Mouse (Mus musculus): Measurements from ENCODE around the gene Mblac2. TPM values are rescaled to one million over a fixed set of nuclear protein-coding genes. Genes with fewer than 3 reads are reported as not detected.

Mblac2 gene
- polyA plus RNA-seq, 1 experiment from 2014 or later, result 5.2 TPM

- Histone ChIP-seq H3K36me3 (ENCODE audit: control insufficient read depth, insufficient read depth, low read length) (no peaks in the 10 kb centered on the region), H3K9ac (ENCODE audit: low read depth, low read length) (no peak overlapping the region), H3K4me1 (replicated peaks; ENCODE audit: control insufficient read depth, insufficient read depth, low read length) (peaks cover 13% of the 10 kb centered on the region), H3K27me3 (replicated peaks; ENCODE audit: control insufficient read depth, insufficient read depth, low read length) (no peaks in the 10 kb centered on the region), H3K9me3 (ENCODE audit: control insufficient read depth, low read length) (no peaks in the 10 kb centered on the region), H3K4me3 (ENCODE audit: low read depth, low read length) (no peak overlapping the region), H3K27ac (ENCODE audit: low read depth, low read length) (no peak overlapping the region), H3K4me2 (no peak overlapping the region)
- no peak for ATAC-seq (replicated peaks; ENCODE audit: low FRiP score)
- DNase-seq (ENCODE audit: low spot score), result no peak
- 47% methylated on average over 2 of the region's 2 CpGs for WGBS
Observed at GRCm38 (mm10) chr13:81744092-81744396, 32.9 kb downstream of the Mblac2 start.

GRCm38 (mm10) chr13:81754878-81755277 is 43.7 kb downstream of the Mblac2 start:
- H3K4me2 ChIP-seq, result no peak overlapping the region
- no peaks in the 10 kb centered on the region for H3K4me1 ChIP-seq (replicated peaks; ENCODE audit: control insufficient read depth, insufficient read depth, low read length)
- H3K9me3 ChIP-seq (ENCODE audit: control insufficient read depth, low read length), result 0 out of 2 replicates have a peak, but pooled peaks cover 2% of the 10 kb centered on the region
- H3K36me3 ChIP-seq (ENCODE audit: control insufficient read depth, insufficient read depth, low read length), result no peaks in the 10 kb centered on the region
- ATAC-seq (replicated peaks; ENCODE audit: low FRiP score), result no peak
- DNase-seq (ENCODE audit: low spot score), result no peak
- H3K4me3 ChIP-seq (ENCODE audit: low read depth, low read length), result no peak overlapping the region
- no peaks in the 10 kb centered on the region for H3K27me3 ChIP-seq (replicated peaks; ENCODE audit: control insufficient read depth, insufficient read depth, low read length)
- no peak overlapping the region for H3K9ac ChIP-seq (ENCODE audit: low read depth, low read length)
- H3K27ac ChIP-seq (ENCODE audit: low read depth, low read length), result no peak overlapping the region

- Histone ChIP-seq H3K4me3 (ENCODE audit: low read depth, low read length) (no peak overlapping the region), H3K4me2 (no peak overlapping the region), H3K4me1 (replicated peaks; ENCODE audit: control insufficient read depth, insufficient read depth, low read length) (no peaks in the 10 kb centered on the region), H3K27me3 (replicated peaks; ENCODE audit: control insufficient read depth, insufficient read depth, low read length) (no peaks in the 10 kb centered on the region), H3K27ac (ENCODE audit: low read depth, low read length) (no peak overlapping the region), H3K9ac (ENCODE audit: low read depth, low read length) (no peak overlapping the region), H3K36me3 (ENCODE audit: control insufficient read depth, insufficient read depth, low read length) (no peaks in the 10 kb centered on the region), H3K9me3 (ENCODE audit: control insufficient read depth, low read length) (0 out of 2 replicates have a peak, but pooled peaks cover 2% of the 10 kb centered on the region)
- DNase-seq (ENCODE audit: low spot score), result no peak
- no peak for ATAC-seq (replicated peaks; ENCODE audit: low FRiP score)
- WGBS, result 92% methylated on average over 1 of the region's 1 CpGs
Observed at GRCm38 (mm10) chr13:81755324-81755723, 44.2 kb downstream of the Mblac2 start.

GRCm38 (mm10) chr13:81757058-81757660 is 46.0 kb downstream of the Mblac2 start:
- no peak for ATAC-seq (replicated peaks; ENCODE audit: low FRiP score)
- no peak overlapping the region for H3K9ac ChIP-seq (ENCODE audit: low read depth, low read length)
- no peak overlapping the region for H3K4me3 ChIP-seq (ENCODE audit: low read depth, low read length)
- no peak overlapping the region for H3K27ac ChIP-seq (ENCODE audit: low read depth, low read length)
- DNase-seq (ENCODE audit: low spot score), result no peak
- H3K9me3 ChIP-seq (ENCODE audit: control insufficient read depth, low read length), result 0 out of 2 replicates have a peak, but pooled peaks cover 2% of the 10 kb centered on the region
- H3K27me3 ChIP-seq (replicated peaks; ENCODE audit: control insufficient read depth, insufficient read depth, low read length), result no peaks in the 10 kb centered on the region
- H3K36me3 ChIP-seq (ENCODE audit: control insufficient read depth, insufficient read depth, low read length), result no peaks in the 10 kb centered on the region
- H3K4me1 ChIP-seq (replicated peaks; ENCODE audit: control insufficient read depth, insufficient read depth, low read length), result no peaks in the 10 kb centered on the region
- WGBS, result 71% methylated on average over 5 of the region's 5 CpGs
- H3K4me2 ChIP-seq, result no peak overlapping the region

- Histone ChIP-seq H3K36me3 (ENCODE audit: control insufficient read depth, insufficient read depth, low read length) (no peaks in the 10 kb centered on the region), H3K27ac (ENCODE audit: low read depth, low read length) (no peak overlapping the region), H3K4me1 (replicated peaks; ENCODE audit: control insufficient read depth, insufficient read depth, low read length) (no peaks in the 10 kb centered on the region), H3K4me3 (ENCODE audit: low read depth, low read length) (no peak overlapping the region), H3K4me2 (no peak overlapping the region), H3K27me3 (replicated peaks; ENCODE audit: control insufficient read depth, insufficient read depth, low read length) (no peaks in the 10 kb centered on the region), H3K9me3 (ENCODE audit: control insufficient read depth, low read length) (0 out of 2 replicates have a peak, but pooled peaks cover under 1% of the 10 kb centered on the region), H3K9ac (ENCODE audit: low read depth, low read length) (no peak overlapping the region)
- 28% methylated on average over 3 of the region's 3 CpGs for WGBS
- DNase-seq (ENCODE audit: low spot score) (no peak), ATAC-seq (replicated peaks; ENCODE audit: low FRiP score) (peak; percentile 67)
Observed at GRCm38 (mm10) chr13:81760379-81760778, 49.2 kb downstream of the Mblac2 start.

GRCm38 (mm10) chr13:81761566-81762186 is 50.5 kb downstream of the Mblac2 start:
- H3K9me3 ChIP-seq (ENCODE audit: control insufficient read depth, low read length), result no peaks in the 10 kb centered on the region
- no peaks in the 10 kb centered on the region for H3K4me1 ChIP-seq (replicated peaks; ENCODE audit: control insufficient read depth, insufficient read depth, low read length)
- H3K27ac ChIP-seq (ENCODE audit: low read depth, low read length), result no peak overlapping the region
- no peaks in the 10 kb centered on the region for H3K36me3 ChIP-seq (ENCODE audit: control insufficient read depth, insufficient read depth, low read length)
- DNase-seq (ENCODE audit: low spot score), result no peak
- H3K9ac ChIP-seq (ENCODE audit: low read depth, low read length), result no peak overlapping the region
- WGBS, result 34% methylated on average over 14 of the region's 14 CpGs
- no peaks in the 10 kb centered on the region for H3K27me3 ChIP-seq (replicated peaks; ENCODE audit: control insufficient read depth, insufficient read depth, low read length)
- H3K4me2 ChIP-seq, result peak overlapping the region; percentile 36; the same call in 1 of the 2 replicates
- no peak overlapping the region for H3K4me3 ChIP-seq (ENCODE audit: low read depth, low read length)
- ATAC-seq (replicated peaks; ENCODE audit: low FRiP score), result no peak

- Histone ChIP-seq H3K36me3 (ENCODE audit: control insufficient read depth, insufficient read depth, low read length) (no peaks in the 10 kb centered on the region), H3K4me2 (no peak overlapping the region), H3K9ac (ENCODE audit: low read depth, low read length) (no peak overlapping the region), H3K4me1 (replicated peaks; ENCODE audit: control insufficient read depth, insufficient read depth, low read length) (no peaks in the 10 kb centered on the region), H3K27me3 (replicated peaks; ENCODE audit: control insufficient read depth, insufficient read depth, low read length) (no peaks in the 10 kb centered on the region), H3K27ac (ENCODE audit: low read depth, low read length) (no peak overlapping the region), H3K9me3 (ENCODE audit: control insufficient read depth, low read length) (no peaks in the 10 kb centered on the region), H3K4me3 (ENCODE audit: low read depth, low read length) (no peak overlapping the region)
- 76% methylated on average over 5 of the region's 5 CpGs for WGBS
- ATAC-seq (replicated peaks; ENCODE audit: low FRiP score) (no peak), DNase-seq (ENCODE audit: low spot score) (no peak)
Observed at GRCm38 (mm10) chr13:81764173-81764572, 53.0 kb downstream of the Mblac2 start.

GRCm38 (mm10) chr13:81767038-81767659 is 56.0 kb downstream of the Mblac2 start:
- WGBS, result 83% methylated on average over 7 of the region's 7 CpGs
- no peak for DNase-seq (ENCODE audit: low spot score)
- no peaks in the 10 kb centered on the region for H3K27me3 ChIP-seq (replicated peaks; ENCODE audit: control insufficient read depth, insufficient read depth, low read length)
- H3K4me3 ChIP-seq (ENCODE audit: low read depth, low read length), result no peak overlapping the region
- no peak overlapping the region for H3K4me2 ChIP-seq
- no peaks in the 10 kb centered on the region for H3K4me1 ChIP-seq (replicated peaks; ENCODE audit: control insufficient read depth, insufficient read depth, low read length)
- H3K27ac ChIP-seq (ENCODE audit: low read depth, low read length), result no peak overlapping the region
- no peaks in the 10 kb centered on the region for H3K9me3 ChIP-seq (ENCODE audit: control insufficient read depth, low read length)
- ATAC-seq (replicated peaks; ENCODE audit: low FRiP score), result no peak; the same call in 1 of the 2 replicates
- H3K36me3 ChIP-seq (ENCODE audit: control insufficient read depth, insufficient read depth, low read length), result no peaks in the 10 kb centered on the region
- no peak overlapping the region for H3K9ac ChIP-seq (ENCODE audit: low read depth, low read length)

- Histone ChIP-seq H3K9me3 (ENCODE audit: control insufficient read depth, low read length) (no peaks in the 10 kb centered on the region), H3K27ac (ENCODE audit: low read depth, low read length) (no peak overlapping the region), H3K9ac (ENCODE audit: low read depth, low read length) (no peak overlapping the region), H3K4me3 (ENCODE audit: low read depth, low read length) (no peak overlapping the region), H3K4me2 (no peak overlapping the region), H3K4me1 (replicated peaks; ENCODE audit: control insufficient read depth, insufficient read depth, low read length) (no peaks in the 10 kb centered on the region), H3K36me3 (ENCODE audit: control insufficient read depth, insufficient read depth, low read length) (no peaks in the 10 kb centered on the region), H3K27me3 (replicated peaks; ENCODE audit: control insufficient read depth, insufficient read depth, low read length) (no peaks in the 10 kb centered on the region)
- 71% methylated on average over 3 of the region's 3 CpGs for WGBS
- no peak for ATAC-seq (replicated peaks; ENCODE audit: low FRiP score)
- no peak for DNase-seq (ENCODE audit: low spot score)
Observed at GRCm38 (mm10) chr13:81776217-81776616, 65.1 kb downstream of the Mblac2 start.
